ENCODE assay signal across 9 mouse cellular contexts in genomic region chr2:152155414-152156208, GRCm38 (mm10). TPM values are rescaled to one million over a fixed set of nuclear protein-coding genes. Genes with fewer than 3 reads are reported as not detected.
DNase-seq lines count a peak whose midpoint lies in the region; ATAC-seq and TF ChIP-seq lines count a peak whose summit lies in the region.
"Had no signal": no experiment of that assay in that cellular context is flagged by ENCODE, and none has a peak within 500 bp of the region (broad histone marks: within the 10 kb centered on the region; RNA-seq: fewer than 3 reads in every experiment).

No protein-coding gene starts in this region.

- H3K4me3 ChIP-seq in ES-Bruce4 (ENCODE audit: low read depth, low read length): no peak overlapping the region
- no peak overlapping the region for H3K4me3 ChIP-seq in gastrocnemius, adult 2 months
- H3K4me3 ChIP-seq in intestine, embryonic 15.5 days (replicated peaks): no peak overlapping the region
- H3K4me3 ChIP-seq in liver, embryonic 12.5 days: no peak overlapping the region
- H3K4me3 ChIP-seq: liver, embryonic 15.5 days had no signal

- H3K4me2 ChIP-seq in intestine, embryonic 15.5 days (replicated peaks): no peak overlapping the region
- H3K4me2 ChIP-seq in liver, embryonic 12.5 days: no peak overlapping the region
- H3K4me2 ChIP-seq: liver, embryonic 15.5 days had no signal

- no peak for TF ChIP-seq CTCF in ES-Bruce4 (IDR thresholded peaks at IDR 0.05; ENCODE audit: low read depth, low read length)
- TF ChIP-seq CTCF in gastrocnemius, adult 2 months (IDR thresholded peaks at IDR 0.05): no peak

- peak overlapping the region; percentile 47 for H3K9ac ChIP-seq in ES-Bruce4 (ENCODE audit: low read depth, poor library complexity, severe bottlenecking)
- H3K9ac ChIP-seq in intestine, embryonic 15.5 days: no peak overlapping the region
- no peak overlapping the region for H3K9ac ChIP-seq in liver, embryonic 12.5 days
- H3K9ac ChIP-seq: liver, embryonic 15.5 days had no signal

- no peaks in the 10 kb centered on the region for H3K27me3 ChIP-seq in ES-Bruce4 (ENCODE audit: control insufficient read depth, insufficient read depth, low read length, poor library complexity, severe bottlenecking)
- no peaks in the 10 kb centered on the region for H3K27me3 ChIP-seq in intestine, embryonic 15.5 days (replicated peaks)
- H3K27me3 ChIP-seq in liver, embryonic 12.5 days (replicated peaks): peaks cover 21% of the 10 kb centered on the region

- peak; percentile 67 for ATAC-seq in intestine, embryonic 15.5 days
- no peak for ATAC-seq in liver, embryonic 12.5 days

- no peak for TF ChIP-seq POLR2A in ES-Bruce4 (IDR thresholded peaks at IDR 0.05; ENCODE audit: insufficient read depth, low read length)

- intact Hi-C loops in gastrocnemius, adult 2 months (cut with DNase I): no loop called here

- DNase-seq in 416B (ENCODE audit: low read depth): peak; percentile 90
- DNase-seq in gastrocnemius, adult 2 months: peak; percentile 83
- DNase-seq in thymus, postnatal 4 days: no peak
- no peak for DNase-seq in natural killer cell, adult 2 months (ENCODE audit: low spot score in 2 of 2)
- DNase-seq in urinary bladder, postnatal 36 days (ENCODE audit: low spot score in 2 of 2): no peak

- H3K36me3 ChIP-seq in ES-Bruce4 (ENCODE audit: control insufficient read depth, insufficient read depth, low read length, poor library complexity, severe bottlenecking): no peaks in the 10 kb centered on the region
- no peaks in the 10 kb centered on the region for H3K36me3 ChIP-seq in intestine, embryonic 15.5 days
- no peaks in the 10 kb centered on the region for H3K36me3 ChIP-seq in liver, embryonic 12.5 days
- H3K36me3 ChIP-seq: liver, embryonic 15.5 days had no signal

- H3K4me1 ChIP-seq in ES-Bruce4 (ENCODE audit: control insufficient read depth, insufficient read depth, low read length): no peaks in the 10 kb centered on the region
- 0 out of 2 replicates have a peak, but pooled peaks cover 5% of the 10 kb centered on the region for H3K4me1 ChIP-seq in intestine, embryonic 15.5 days (replicated peaks)
- no peaks in the 10 kb centered on the region; the same call in 1 of the 2 replicates for H3K4me1 ChIP-seq in liver, embryonic 12.5 days
- H3K4me1 ChIP-seq: liver, embryonic 15.5 days had no signal

- no peak for TF ChIP-seq EP300 in ES-Bruce4 (IDR thresholded peaks at IDR 0.05; ENCODE audit: insufficient read depth, low read depth, low read length)

- no peaks in the 10 kb centered on the region for H3K9me3 ChIP-seq in ES-Bruce4 (replicated peaks; ENCODE audit: control insufficient read depth, insufficient read depth, low read length, poor library complexity, severe bottlenecking)
- no peaks in the 10 kb centered on the region for H3K9me3 ChIP-seq in intestine, embryonic 15.5 days
- H3K9me3 ChIP-seq in liver, embryonic 12.5 days (replicated peaks): no peaks in the 10 kb centered on the region
- H3K9me3 ChIP-seq: liver, embryonic 15.5 days had no signal

- peak overlapping the region; percentile 76 for H3K27ac ChIP-seq in ES-Bruce4 (ENCODE audit: insufficient read depth, low read length)
- H3K27ac ChIP-seq in gastrocnemius, adult 2 months: peak overlapping the region; percentile 69
- H3K27ac ChIP-seq in intestine, embryonic 15.5 days: no peak overlapping the region
- no peak overlapping the region for H3K27ac ChIP-seq in liver, embryonic 12.5 days
- H3K27ac ChIP-seq: liver, embryonic 15.5 days had no signal

- 41% methylated on average over 7 of the region's 7 CpGs for WGBS in intestine, embryonic 15.5 days
- WGBS in liver, embryonic 12.5 days (ENCODE audit: insufficient replicate concordance): 27% methylated on average over 7 of the region's 7 CpGs

RNA-seq across cellular contexts. Expression of gene Tcf15, which starts 12.2 kb away (rescaled TPM):
- polyA plus RNA-seq in ES-Bruce4 (2011; ENCODE audit: insufficient read depth, insufficient read length, low read depth, missing spikeins): 8.3 and 8.5 TPM in 2 replicates
- 10 to 100 TPM; 14.9 to 22.8 TPM for total RNA-seq in gastrocnemius, adult 2 months (2021)
- 10.3 and 10.4 TPM in 2 replicates for polyA plus RNA-seq in intestine, embryonic 15.5 days (2015; fragmentation: Nextera tagmentation; extraction: Ambion mirVana)
- polyA plus RNA-seq in liver, embryonic 12.5 days (2016; fragmentation: Nextera tagmentation; extraction: Ambion mirVana): 0.42 and 0.94 TPM in 2 replicates

RNA-seq across cellular contexts. Expression of gene Srxn1, which starts 50.3 kb away (rescaled TPM):
- polyA plus RNA-seq in ES-Bruce4 (2011; ENCODE audit: insufficient read depth, insufficient read length, low read depth, missing spikeins): 18.1 TPM in 2 replicates
- 10 to 100 TPM; 24.3 to 28.7 TPM for total RNA-seq in gastrocnemius, adult 2 months (2021)
- 21.7 and 23.5 TPM in 2 replicates for polyA plus RNA-seq in intestine, embryonic 15.5 days (2015; fragmentation: Nextera tagmentation; extraction: Ambion mirVana)
- polyA plus RNA-seq in liver, embryonic 12.5 days (2016; fragmentation: Nextera tagmentation; extraction: Ambion mirVana): 23.1 and 27.2 TPM in 2 replicates

Comparison
In these comparisons a context has a peak if more than half of its experiments do, and no peak if none do; other contexts are left out.
1. DNase-seq: peak in 416B (single experiment) and gastrocnemius, adult 2 months (single experiment); none in thymus, postnatal 4 days (single experiment), natural killer cell, adult 2 months (0 of 2) and urinary bladder, postnatal 36 days (0 of 2).
2. H3K27ac ChIP-seq: peak in ES-Bruce4 (single experiment) and gastrocnemius, adult 2 months (single experiment); none in intestine, embryonic 15.5 days (single experiment) and liver, embryonic 12.5 days (single experiment).